Mouse (Mus musculus) regulatory T cell (primary cell): ENCODE measurements around the gene Ccnyl1.

Experiments
- in situ Hi-C: fragments of 300-600 bp; cut with MboI, MseI; formaldehyde crosslinking; loops from one replicate; pipeline ENCODE4 v1.15.1; 2025; ENCODE audit warnings: high pct_unique_total_duplicates

The Ccnyl1 gene

GRCm38 (mm10) chr1:64737502-64738179 is 47.4 kb downstream of the Ccnyl1 start, which contains the start of gene Fzd5:
Fzd5 (minus strand) TSS chr1:64737751.
- in situ Hi-C loops: no loop called here

- in situ Hi-C loops: no loop called here
Observed at GRCm38 (mm10) chr1:64738180-64738555, 47.9 kb downstream of the Ccnyl1 start.

DNA sequence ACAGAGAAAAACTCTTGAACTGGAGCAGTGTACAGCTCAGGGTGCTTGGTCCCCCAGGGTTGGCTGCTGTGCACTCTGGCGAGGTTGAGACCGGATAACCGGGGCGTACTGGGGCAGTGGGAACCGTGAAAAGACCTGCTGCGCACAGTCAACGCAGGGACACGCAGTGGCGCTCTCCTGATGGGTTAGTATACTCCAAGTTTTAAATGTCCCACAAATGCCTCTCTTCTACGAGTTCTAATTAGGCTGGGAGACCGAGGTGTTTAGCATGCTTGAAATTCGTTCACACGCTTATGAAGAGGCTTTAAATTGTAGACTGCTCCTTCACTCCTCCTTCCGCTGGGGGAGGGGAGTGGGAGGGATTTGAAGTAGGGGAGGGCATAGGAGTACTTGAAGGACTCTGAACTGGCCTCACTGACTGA is 48.4 kb downstream of the Ccnyl1 start:
- in situ Hi-C loops: no loop called here

DNA sequence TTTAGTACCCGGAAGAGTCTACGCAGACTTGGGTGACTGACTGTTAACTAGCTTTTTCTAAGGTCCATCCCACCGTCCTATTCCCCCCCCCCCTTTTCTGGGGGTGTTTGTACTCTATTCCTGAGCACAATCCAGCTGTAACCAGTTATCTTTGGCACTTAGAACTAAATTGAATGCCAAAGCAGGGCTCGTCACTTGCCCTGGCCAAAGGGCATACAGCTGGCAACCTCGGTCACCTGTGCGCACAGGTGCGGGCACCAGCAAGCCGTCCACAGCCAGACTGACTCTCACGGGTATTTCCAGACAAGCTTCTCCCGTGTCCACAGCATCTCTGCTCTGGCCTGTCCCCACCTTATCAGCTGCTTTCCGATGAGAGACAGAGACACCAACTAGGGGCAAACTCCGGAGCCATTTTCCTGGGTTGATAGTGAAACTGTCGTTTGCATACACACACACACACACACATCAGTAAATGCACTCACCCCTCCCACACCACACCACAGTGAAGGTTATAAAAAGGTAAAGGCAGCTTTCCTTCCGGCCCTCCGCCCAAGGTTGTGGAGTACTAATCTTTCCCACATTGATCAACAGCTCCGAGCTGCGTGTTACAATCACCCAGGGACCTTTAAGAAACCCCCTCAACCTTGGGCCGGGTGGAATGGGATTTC is 52.6 kb downstream of the Ccnyl1 start:
- in situ Hi-C loops: no loop called here

- in situ Hi-C loops: no loop called here
Observed at GRCm38 (mm10) chr1:64744616-64745015, 54.4 kb downstream of the Ccnyl1 start.

GRCm38 (mm10) chr1:64753109-64753508 is 62.9 kb downstream of the Ccnyl1 start:
- in situ Hi-C loops: no loop called here

- in situ Hi-C loops: no loop called here
Observed at GRCm38 (mm10) chr1:64753668-64754067, 63.4 kb downstream of the Ccnyl1 start.

GRCm38 (mm10) chr1:64754658-64755057 is 64.4 kb downstream of the Ccnyl1 start:
- in situ Hi-C loops: no loop called here

DNA sequence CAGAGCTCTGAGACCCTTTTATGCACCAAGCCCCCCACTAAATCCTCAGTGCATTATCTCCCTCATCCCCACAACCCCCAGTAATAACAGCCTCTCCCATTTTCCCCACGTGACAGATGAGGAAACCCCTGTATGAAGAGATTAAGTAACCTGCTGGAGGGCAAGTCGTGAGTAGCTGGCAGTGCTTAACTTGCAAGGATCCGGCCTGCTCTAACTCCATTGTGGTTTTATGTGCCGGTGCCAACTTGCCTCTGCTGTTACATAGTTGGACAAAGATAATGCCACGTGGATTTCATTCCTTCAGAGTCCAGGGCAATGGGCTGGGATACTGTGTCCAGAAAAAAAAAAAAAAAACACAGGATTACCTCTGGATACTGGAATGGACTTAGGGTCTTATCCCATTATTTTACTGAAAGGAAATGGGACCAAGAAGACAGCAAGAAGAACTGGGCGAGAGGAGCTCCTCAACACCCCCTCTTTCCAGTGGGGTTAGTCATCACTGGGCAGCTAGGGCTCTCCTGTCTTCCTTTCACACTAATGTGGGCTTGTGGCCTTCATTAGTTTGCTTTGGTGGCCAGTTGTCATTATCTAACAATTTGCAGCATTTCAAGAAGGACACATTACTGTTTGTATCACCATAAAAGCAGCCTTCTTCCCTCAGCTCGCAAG is 65.8 kb downstream of the Ccnyl1 start:
- in situ Hi-C loops: no loop called here

DNA sequence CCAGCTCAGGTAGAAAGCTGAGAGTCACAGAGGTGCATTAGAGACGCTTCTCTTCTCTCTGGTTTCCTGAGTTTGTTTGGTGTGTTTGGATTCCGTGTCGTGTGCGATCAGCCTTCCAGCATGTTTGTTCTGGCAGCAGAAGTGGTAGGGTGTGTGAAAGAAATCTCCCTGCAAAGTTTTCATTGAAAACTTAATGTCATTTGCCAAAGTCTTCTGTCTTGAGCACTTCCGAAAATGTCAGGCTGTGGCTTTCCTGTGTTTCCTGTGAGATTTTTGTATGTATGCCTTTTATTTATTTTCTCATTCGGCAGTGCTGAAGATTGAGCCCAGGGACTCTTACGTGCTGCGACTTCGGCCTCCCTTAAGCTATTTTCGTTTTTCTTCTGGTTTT is 66.4 kb downstream of the Ccnyl1 start:
- in situ Hi-C loops: no loop called here

DNA sequence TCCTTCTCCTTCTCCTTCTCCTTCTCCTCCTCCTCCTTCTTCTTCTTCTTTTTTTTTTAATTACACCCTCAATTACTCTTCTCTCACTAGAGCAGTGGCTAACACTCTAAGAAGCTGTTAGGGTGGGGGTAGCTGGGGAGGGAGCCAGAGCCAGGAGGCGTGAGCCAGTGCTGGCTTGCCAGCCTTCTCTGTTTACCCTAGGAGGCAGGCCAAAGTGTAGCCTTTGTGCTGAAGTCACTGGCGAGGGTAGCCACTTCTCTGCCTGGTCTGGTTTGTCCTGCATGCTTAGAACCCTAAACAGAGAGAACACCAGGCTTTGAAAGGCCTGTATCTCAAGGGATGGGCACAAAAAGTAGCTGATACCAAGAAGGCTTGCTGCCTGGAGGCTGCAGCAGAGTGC is 67.0 kb downstream of the Ccnyl1 start:
- in situ Hi-C loops: no loop called here

DNA sequence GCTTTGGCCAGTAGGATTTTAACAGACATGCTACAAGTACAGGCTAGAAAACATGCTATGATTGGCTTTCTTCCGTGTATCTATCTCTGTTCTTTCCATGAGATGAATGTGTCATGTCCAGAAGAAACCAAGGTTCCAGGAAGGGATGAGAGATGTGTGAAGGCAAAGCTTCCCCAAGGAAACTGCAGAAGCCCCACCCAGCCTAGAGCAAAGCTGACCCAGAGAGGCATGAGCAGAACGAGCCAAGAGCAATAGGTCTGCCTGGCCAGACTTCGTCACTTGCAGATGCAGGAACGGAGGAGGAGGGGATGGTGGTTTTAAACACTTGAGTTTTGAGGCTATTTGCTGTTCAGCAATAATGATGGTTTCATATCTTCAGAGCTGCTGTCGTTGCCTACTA is 67.5 kb downstream of the Ccnyl1 start:
- in situ Hi-C loops: no loop called here

DNA sequence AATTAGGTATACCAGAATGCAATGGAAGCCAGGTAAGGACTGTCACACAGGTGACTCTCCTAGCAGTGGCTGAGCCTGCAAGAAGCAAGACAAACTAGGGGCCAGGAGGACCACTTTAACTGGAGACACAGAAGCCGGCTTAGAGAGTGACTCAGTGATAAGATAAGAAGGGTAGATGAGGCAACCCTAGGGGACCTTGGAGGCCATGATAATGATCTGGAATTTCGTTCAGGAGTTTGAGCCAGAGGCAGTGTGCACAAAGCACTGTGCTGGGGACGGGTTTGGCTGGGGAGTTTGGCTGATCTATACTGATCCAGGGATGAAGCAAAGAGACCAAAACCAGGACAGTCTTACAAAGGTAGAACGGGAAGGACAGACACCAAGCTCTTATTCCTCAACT is 71.4 kb downstream of the Ccnyl1 start:
- in situ Hi-C loops: no loop called here

- in situ Hi-C loops: no loop called here
Observed at GRCm38 (mm10) chr1:64770169-64770568, 79.9 kb downstream of the Ccnyl1 start.

DNA sequence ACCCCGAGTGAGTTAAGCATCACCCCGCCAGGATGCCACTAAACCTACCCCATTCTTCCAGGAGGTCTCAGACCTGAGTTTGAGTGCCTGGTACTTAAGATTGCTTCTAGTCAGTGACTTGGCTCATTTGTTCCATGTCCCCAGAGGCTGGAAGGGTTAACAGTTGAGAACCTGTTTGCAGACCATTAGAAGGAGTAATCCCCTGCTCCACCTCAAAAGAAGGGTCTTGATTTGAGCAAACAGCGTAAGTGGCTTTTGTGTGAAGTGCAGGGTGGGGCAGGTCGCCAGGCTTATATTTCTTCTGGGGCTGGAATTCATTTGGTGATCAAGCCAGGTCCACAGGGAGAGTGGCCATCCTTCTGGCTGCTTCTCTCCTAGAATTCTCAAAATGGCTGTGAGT is 83.0 kb downstream of the Ccnyl1 start:
- in situ Hi-C loops: no loop called here
